Mouse (Mus musculus) R1 (cell line): ENCODE data around the gene Adam33.
"Not testable (repeated sequence)": the region's sequence is repeated elsewhere in the genome, so short reads cannot be mapped to it uniquely, and the experiment has no call there.

Experiments
- DNase-seq: peaks from one replicate; pipeline ENCODE4 v3.0.0-alpha.2; 2018; ENCODE audit warnings: low read depth, low spot score

The Adam33 gene

DNA sequence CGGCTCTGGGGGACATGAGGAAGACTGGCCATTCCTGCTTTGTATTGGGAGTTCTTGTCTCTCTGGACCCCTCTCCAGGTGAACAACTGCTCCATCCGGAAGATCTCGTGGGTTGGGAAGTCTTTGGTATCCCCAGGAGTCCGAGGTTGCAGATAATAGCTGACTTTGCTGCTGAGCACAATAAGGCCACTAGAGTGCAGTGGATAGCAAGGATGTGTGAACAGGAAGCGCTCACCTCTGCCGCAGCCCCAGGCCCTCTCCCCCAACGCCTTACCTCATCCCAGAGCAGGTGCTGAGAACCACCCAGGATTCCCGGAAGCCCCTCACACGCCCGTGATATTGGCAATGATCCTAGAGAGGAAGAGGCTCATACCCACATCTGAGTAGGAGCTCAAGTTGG is 7.4 kb downstream of the Adam33 start:
- peak; percentile 89 for DNase-seq

DNA sequence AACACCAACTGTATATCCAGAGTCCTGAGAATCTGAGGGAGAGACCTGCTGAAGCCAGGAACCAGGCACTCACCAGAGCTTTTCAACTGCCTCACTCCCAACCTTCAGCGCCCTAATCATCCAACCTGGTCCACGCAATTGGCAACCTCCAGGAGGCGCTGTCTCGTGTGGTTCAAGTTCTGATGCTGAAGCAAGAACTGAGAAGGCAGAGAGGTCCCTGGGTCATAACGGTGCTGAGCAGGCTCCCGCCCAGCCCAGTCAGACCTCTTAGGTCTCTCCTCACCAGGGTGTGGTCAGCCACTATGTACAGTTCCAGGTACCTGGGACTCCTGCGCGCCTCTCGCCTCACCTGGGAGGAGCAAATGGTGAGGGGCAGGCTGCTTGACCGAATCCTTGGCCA is 8.0 kb downstream of the Adam33 start:
- peak; percentile 89 for DNase-seq

- no peak for DNase-seq
These were observed 8.9 kb downstream of the Adam33 start for GRCm38 (mm10) chr2:131054646-131055264.

DNA sequence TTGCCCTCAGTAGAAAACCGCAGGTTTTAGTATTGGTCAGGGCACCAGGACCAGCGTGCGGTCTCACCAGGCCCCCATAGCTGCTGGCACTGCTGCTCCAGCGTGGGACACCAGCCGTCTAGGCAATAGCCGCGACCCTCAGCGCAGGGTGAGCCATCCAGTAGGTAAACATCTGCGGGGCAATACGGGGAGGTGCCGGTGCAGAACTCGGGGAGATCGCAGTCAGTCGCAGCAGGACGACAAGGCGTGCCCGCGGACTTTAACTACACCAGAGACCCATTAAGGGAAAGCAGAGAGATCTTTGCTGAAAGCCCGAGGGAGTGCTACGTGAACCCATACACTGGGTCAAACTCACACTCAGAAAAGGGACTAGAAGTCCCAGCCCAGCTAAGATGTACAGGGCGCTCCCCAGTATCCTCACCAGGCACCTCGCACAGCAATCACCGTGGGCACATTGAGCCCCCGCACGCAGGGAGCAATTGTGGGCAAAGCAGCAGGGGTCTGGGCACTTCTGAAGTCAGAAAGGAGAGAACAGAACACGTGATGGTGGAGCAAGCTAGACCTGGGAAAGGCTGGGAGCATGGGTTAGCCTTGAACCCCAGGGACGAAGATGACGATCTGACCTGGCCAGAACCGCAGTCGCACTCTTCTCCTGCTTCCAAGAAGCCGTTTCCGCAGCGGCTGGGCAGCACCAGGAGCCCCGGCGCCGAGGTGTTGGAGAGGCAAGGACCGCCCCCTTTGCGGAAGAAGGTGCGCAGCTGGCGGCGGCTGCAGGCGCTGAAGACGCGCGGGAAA is 9.6 kb downstream of the Adam33 start:
- peak; percentile 49 for DNase-seq

DNA sequence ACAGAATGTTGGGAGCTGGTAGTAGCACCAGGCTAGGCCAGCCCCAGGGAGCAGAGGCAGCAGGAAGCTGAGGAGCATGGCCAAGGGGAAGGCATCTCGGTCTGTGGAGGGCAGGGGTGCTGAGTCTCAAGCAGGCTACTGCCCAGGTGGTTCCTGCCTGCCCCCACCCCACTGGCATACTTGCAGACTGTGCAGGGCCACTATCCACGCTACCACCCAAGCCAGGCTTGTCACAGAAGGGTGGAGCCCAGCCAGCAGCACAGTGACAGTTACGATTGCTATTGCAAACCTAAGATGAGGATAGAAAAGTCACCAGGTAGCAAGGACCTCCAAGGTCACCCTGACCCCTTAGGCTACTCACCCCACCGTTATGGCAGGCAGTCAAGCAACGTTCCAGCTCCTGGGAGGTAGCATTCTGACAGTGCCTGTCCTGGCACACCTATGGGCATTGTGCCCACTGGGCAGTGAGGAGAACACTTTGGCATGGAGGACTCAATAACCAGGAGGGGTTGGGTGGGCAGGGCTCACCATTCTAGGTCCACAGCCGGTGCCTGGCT is 10.7 kb downstream of the Adam33 start:
- no peak for DNase-seq

DNA sequence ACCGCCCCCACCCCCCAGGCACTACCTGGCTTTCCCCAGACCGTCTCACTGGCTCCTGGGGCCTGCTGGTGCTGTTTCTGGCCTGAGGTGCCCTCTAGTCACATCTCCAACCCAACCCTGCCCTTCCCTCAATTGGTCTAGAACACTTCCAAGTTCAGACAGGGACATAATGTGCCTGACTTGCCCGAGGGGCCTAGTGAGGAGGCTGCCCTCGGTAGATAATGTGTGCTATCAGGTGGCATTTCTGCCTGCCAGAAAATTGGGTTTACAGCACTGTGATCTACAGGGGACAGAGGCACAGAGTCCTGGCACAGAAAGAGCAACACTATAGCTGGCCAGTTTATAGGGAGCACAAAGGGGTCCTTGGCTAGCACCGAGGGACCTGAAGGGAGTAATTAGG is 11.6 kb downstream of the Adam33 start:
- DNase-seq, result no peak

GRCm38 (mm10) chr2:131046025-131046424 is 17.6 kb downstream of the Adam33 start:
- no peak for DNase-seq

DNA sequence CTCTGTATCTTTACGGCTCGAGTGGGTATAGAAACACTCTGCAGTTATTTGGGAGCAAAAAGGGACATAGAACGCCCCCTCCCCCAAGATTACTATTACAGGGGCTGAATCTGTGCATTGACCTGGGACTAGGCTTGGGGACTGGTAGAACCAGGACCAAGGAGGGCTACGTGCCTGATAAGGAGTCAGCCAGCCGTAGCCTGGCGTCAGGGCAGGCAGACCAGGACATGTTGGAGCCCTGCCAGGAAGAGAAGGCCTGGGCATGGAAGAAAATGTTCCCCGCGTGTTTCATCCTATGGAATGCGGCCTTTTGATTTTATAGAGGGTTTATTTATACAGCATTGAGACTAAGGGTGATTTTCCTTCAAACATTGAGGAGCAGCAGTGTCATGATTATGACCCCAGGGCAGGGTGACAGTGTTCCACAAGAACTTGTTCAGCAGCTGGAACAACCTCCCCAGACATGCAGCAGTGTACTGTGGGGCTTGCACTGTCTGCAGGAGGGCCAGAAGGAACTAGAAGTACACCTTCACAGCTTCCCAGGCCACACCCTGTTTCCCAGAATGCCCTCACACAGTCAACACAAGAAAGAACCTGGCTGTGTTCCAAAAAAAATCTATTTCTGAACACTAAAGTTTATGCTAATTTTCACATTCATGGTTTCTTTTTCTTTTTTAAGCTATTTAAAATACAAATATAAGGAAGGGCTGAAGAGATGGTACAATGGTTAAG is 18.5 kb downstream of the Adam33 start:
- no peak for DNase-seq

DNA sequence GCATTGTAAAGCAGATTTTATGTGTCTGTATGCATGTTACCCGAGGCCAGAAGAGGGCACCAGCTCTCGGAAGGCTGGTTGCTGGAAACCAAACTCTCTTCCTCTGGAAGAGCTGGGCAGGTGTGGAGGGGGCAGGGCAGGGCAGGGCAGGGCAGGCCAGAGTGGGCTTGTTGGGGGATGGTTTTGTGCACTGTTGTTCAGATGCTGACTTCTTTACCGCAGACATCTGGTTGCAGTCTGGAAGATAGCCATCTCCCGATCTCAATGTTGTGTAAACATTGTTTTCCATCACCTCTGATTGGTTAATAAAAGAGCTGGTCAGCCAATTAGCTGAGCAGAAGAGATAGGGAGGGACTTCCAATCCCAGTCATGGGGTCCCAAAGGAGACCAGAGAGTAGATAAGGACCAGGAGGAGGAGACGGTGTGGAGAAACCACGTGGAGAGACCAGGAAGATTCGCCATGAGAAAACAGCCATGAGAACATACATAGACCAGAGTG is 19.2 kb downstream of the Adam33 start:
- DNase-seq, result peak; percentile 67

DNA sequence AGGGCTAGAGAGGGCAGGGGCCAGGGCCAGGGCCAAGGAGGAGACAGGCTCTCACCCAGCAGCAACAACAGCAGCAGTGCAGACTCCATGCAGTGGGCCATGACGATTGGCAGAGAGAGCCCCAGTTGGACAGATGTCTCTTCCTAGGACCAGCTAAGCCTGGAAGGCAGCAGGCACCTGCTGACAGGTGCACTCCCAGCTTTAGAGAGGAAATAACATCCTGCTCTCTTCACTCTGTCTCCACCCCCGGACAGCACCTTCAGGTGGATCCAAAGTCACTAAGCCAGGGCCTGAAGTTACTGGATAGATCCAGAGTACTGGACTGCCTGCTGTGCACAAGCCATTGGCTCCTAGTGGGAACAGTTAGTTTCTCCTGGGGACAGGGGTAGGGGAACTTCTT is 20.6 kb downstream of the Adam33 start, which contains the start of gene Gfra4:
TSS of gene Gfra4 (minus strand) at position 101 of the 400 bp plus-strand sequence.
- no peak for DNase-seq

DNA sequence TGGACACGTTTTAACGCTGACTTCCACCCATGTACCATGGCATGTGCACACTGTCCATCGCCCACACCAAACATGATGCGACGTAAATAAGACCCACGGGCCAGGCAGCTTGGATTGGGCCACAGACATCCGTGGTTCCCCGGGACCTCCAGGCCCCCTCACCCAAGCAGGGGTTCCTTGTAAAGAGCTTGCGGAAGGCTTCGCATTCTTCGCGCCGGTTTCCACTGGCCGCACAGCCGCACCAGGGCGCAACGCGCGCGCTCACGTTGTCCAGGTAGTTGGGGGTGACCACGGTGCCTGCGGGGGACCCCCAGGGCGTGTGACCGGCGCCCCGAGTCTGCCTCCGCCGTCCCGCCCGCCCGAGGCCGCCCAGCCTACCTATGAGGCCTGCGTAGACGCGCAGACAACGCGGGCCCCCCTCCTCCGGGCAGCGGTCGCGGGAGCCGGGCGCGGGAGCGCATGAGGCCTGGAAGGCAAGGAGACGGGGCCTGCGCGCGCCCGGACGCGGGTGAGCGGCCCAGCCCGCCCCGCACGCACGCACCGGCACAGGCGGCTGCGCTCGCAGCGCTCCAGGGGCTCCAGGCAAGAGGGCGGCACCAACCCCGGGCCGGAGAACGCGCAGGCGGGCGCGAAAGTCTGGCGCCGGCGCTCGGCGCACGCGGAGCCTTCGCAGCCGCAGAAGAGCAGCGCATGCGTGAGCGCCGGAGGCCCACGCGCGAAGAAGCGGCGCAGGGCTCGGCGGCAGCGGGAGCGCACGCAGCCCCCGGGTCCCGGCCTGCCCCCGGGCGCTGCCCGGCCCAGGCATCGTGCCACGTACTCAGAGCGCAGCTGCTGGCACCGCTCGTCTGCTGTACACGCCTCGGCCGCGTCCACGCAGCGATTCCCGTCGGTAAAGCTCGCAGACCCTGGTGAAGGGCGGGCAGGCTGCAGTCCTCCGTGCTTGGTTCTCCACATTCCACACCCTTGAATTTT is 22.5 kb downstream of the Adam33 start:
- DNase-seq, result peak; percentile 39

GRCm38 (mm10) chr2:131038675-131039074 is 24.9 kb downstream of the Adam33 start:
- no peak for DNase-seq

DNA sequence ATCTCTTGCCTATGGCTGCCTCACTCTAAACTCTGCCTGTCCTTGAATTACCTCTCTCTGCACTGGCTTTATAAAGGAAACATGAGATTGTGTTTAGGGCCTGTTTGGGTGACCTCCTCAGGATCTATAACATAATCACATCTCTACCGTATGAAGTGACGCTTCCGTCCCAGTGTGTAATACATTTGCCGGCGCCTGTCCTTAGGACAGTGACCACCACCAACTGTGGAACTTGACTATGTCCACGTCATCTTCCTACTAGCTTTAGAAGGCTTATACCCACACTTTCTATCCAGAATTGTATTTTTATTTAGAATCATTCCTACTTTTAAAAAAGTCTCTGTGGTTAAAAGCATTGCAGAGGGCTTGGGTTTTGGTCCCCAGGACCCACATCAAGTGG is 25.4 kb downstream of the Adam33 start:
- DNase-seq, result no peak

- no peak for DNase-seq
These were observed 26.2 kb downstream of the Adam33 start for GRCm38 (mm10) chr2:131037226-131037990.

DNA sequence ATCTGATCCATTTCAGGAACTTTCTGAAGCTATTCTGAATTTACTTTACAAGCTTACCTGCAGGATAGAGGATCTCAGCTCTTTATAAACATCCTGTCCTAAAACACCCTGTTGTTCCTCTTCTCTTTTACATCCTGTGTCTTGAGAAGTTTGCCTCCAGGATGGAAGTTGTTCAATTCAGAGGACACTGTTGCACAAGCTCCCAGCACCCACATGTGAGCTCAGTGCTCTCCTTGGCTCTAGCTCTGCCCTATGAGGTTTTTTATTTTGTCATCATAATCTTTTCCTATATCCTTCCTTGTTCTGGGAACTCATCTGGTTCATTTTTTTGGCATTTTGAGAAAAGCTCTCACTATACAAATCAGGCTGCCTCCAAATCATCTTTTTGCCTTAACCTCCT is 26.9 kb downstream of the Adam33 start:
- DNase-seq, result no peak

GRCm38 (mm10) chr2:131036343-131036742 is 27.3 kb downstream of the Adam33 start:
- no peak for DNase-seq

GRCm38 (mm10) chr2:131031406-131031805 is 32.2 kb downstream of the Adam33 start:
- DNase-seq, result not testable (repeated sequence)

- DNase-seq, result no peak
These were observed 32.6 kb downstream of the Adam33 start for GRCm38 (mm10) chr2:131030998-131031397.

- no peak for DNase-seq
These were observed 33.1 kb downstream of the Adam33 start for GRCm38 (mm10) chr2:131030561-131030960.
